Mouse (Mus musculus): ENCODE data around the gene Fetub. TPM values are rescaled to one million over a fixed set of nuclear protein-coding genes. Genes with fewer than 3 reads are reported as not detected.

Gene Fetub
- total and polyA plus RNA-seq, 2 experiments from 2014 or later = 0.33 TPM; not detected in 1

- TF ChIP-seq CTCF (IDR thresholded peaks at IDR 0.05) = no peak
- ATAC-seq (ENCODE audit: low FRiP score) = no peak
- Histone ChIP-seq H3K4me2 (ENCODE audit: low read depth, low read length, poor library complexity, severe bottlenecking) (no peak overlapping the region), H3K9ac (replicated peaks; ENCODE audit: low read length, poor library complexity, severe bottlenecking) (no peak overlapping the region), H3K27ac (ENCODE audit: low read depth, low read length) (no peak overlapping the region), H3K4me3 (ENCODE audit: low read depth, low read length) (no peak overlapping the region), H3K9me3 (ENCODE audit: low read length) (no peaks in the 10 kb centered on the region), H3K27me3 (ENCODE audit: insufficient read depth, low read length) (no peaks in the 10 kb centered on the region), H3K4me1 (ENCODE audit: insufficient read depth, low read length) (no peaks in the 10 kb centered on the region), H3K36me3 (ENCODE audit: insufficient read depth, low read length) (no peaks in the 10 kb centered on the region)
- no peak for DNase-seq (ENCODE audit: low spot score)
- 51% methylated on average over 4 of the region's 4 CpGs for whole genome bisulfite sequencing
Observed at GRCm38 (mm10) chr16:22888835-22889234, 29.3 kb upstream of the Fetub start.

GRCm38 (mm10) chr16:22889716-22890115 lies 28.4 kb upstream of the Fetub start:
- ATAC-seq (ENCODE audit: low FRiP score) = no peak
- DNase-seq (ENCODE audit: low spot score) = no peak
- Histone ChIP-seq H3K27ac (ENCODE audit: low read depth, low read length) (no peak overlapping the region), H3K9ac (replicated peaks; ENCODE audit: low read length, poor library complexity, severe bottlenecking) (no peak overlapping the region), H3K4me2 (ENCODE audit: low read depth, low read length, poor library complexity, severe bottlenecking) (no peak overlapping the region), H3K27me3 (ENCODE audit: insufficient read depth, low read length) (no peaks in the 10 kb centered on the region), H3K4me1 (ENCODE audit: insufficient read depth, low read length) (no peaks in the 10 kb centered on the region), H3K36me3 (ENCODE audit: insufficient read depth, low read length) (no peaks in the 10 kb centered on the region), H3K9me3 (ENCODE audit: low read length) (no peaks in the 10 kb centered on the region), H3K4me3 (ENCODE audit: low read depth, low read length) (no peak overlapping the region)
- WGBS = 87% methylated on average over 8 of the region's 8 CpGs
- no peak for TF ChIP-seq CTCF (IDR thresholded peaks at IDR 0.05)

- no peak within 1 kb of the TSS for H3K27ac ChIP-seq (ENCODE audit: low read depth, low read length)
- ATAC-seq (ENCODE audit: low FRiP score) = no peak
- no peaks in the 10 kb centered on the region for H3K4me1 ChIP-seq (ENCODE audit: insufficient read depth, low read length)
- H3K27me3 ChIP-seq (ENCODE audit: insufficient read depth, low read length) = no peaks in the 10 kb centered on the region
- no peak within 1 kb of the TSS for H3K4me3 ChIP-seq (ENCODE audit: low read depth, low read length)
- H3K9ac ChIP-seq (replicated peaks; ENCODE audit: low read length, poor library complexity, severe bottlenecking) = no peak within 1 kb of the TSS
- no peak for DNase-seq (ENCODE audit: low spot score)
- H3K36me3 ChIP-seq (ENCODE audit: insufficient read depth, low read length) = no peaks in the 10 kb centered on the region
- no peak within 1 kb of the TSS for H3K4me2 ChIP-seq (ENCODE audit: low read depth, low read length, poor library complexity, severe bottlenecking)
- WGBS = 82% methylated on average over 11 of the region's 11 CpGs
- H3K9me3 ChIP-seq (ENCODE audit: low read length) = no peaks in the 10 kb centered on the region
- TF ChIP-seq CTCF (IDR thresholded peaks at IDR 0.05) = no peak
Observed at GRCm38 (mm10) chr16:22890683-22891510, 27.2 kb upstream of the Fetub start, which contains the start of gene Ahsg. TSS of gene Ahsg (plus strand) at chr16:22891277.

- no peaks in the 10 kb centered on the region for H3K36me3 ChIP-seq (ENCODE audit: insufficient read depth, low read length)
- H3K4me3 ChIP-seq (ENCODE audit: low read depth, low read length) = no peak overlapping the region
- no peak for TF ChIP-seq CTCF (IDR thresholded peaks at IDR 0.05)
- no peaks in the 10 kb centered on the region for H3K4me1 ChIP-seq (ENCODE audit: insufficient read depth, low read length)
- H3K9me3 ChIP-seq (ENCODE audit: low read length) = no peaks in the 10 kb centered on the region
- H3K9ac ChIP-seq (replicated peaks; ENCODE audit: low read length, poor library complexity, severe bottlenecking) = no peak overlapping the region
- H3K27me3 ChIP-seq (ENCODE audit: insufficient read depth, low read length) = no peaks in the 10 kb centered on the region
- no peak overlapping the region for H3K4me2 ChIP-seq (ENCODE audit: low read depth, low read length, poor library complexity, severe bottlenecking)
- DNase-seq (ENCODE audit: low spot score) = no peak
- no peak for ATAC-seq (ENCODE audit: low FRiP score)
- H3K27ac ChIP-seq (ENCODE audit: low read depth, low read length) = no peak overlapping the region
- WGBS = 90% methylated on average over 8 of the region's 8 CpGs
Observed at GRCm38 (mm10) chr16:22891733-22892154, 26.4 kb upstream of the Fetub start.

GRCm38 (mm10) chr16:22894095-22894494 lies 24.0 kb upstream of the Fetub start:
- Histone ChIP-seq H3K27me3 (ENCODE audit: insufficient read depth, low read length) (no peaks in the 10 kb centered on the region), H3K27ac (ENCODE audit: low read depth, low read length) (no peak overlapping the region), H3K9ac (replicated peaks; ENCODE audit: low read length, poor library complexity, severe bottlenecking) (no peak overlapping the region), H3K4me3 (ENCODE audit: low read depth, low read length) (no peak overlapping the region), H3K4me2 (ENCODE audit: low read depth, low read length, poor library complexity, severe bottlenecking) (no peak overlapping the region), H3K36me3 (ENCODE audit: insufficient read depth, low read length) (no peaks in the 10 kb centered on the region), H3K9me3 (ENCODE audit: low read length) (no peaks in the 10 kb centered on the region), H3K4me1 (ENCODE audit: insufficient read depth, low read length) (no peaks in the 10 kb centered on the region)
- no peak for TF ChIP-seq CTCF (IDR thresholded peaks at IDR 0.05)
- ATAC-seq (ENCODE audit: low FRiP score) = no peak
- WGBS = 73% methylated on average over 8 of the region's 8 CpGs
- no peak for DNase-seq (ENCODE audit: low spot score)

GRCm38 (mm10) chr16:22896618-22897017 lies 21.5 kb upstream of the Fetub start:
- WGBS = 70% methylated on average over 2 of the region's 2 CpGs
- no peaks in the 10 kb centered on the region for H3K4me1 ChIP-seq (ENCODE audit: insufficient read depth, low read length)
- ATAC-seq (ENCODE audit: low FRiP score) (no peak), DNase-seq (ENCODE audit: low spot score) (no peak)
- no peak overlapping the region for H3K4me2 ChIP-seq (ENCODE audit: low read depth, low read length, poor library complexity, severe bottlenecking)
- no peaks in the 10 kb centered on the region for H3K36me3 ChIP-seq (ENCODE audit: insufficient read depth, low read length)
- H3K9ac ChIP-seq (replicated peaks; ENCODE audit: low read length, poor library complexity, severe bottlenecking) = no peak overlapping the region
- no peak overlapping the region for H3K27ac ChIP-seq (ENCODE audit: low read depth, low read length)
- no peak for TF ChIP-seq CTCF (IDR thresholded peaks at IDR 0.05)
- no peaks in the 10 kb centered on the region for H3K9me3 ChIP-seq (ENCODE audit: low read length)
- no peaks in the 10 kb centered on the region for H3K27me3 ChIP-seq (ENCODE audit: insufficient read depth, low read length)
- H3K4me3 ChIP-seq (ENCODE audit: low read depth, low read length) = no peak overlapping the region
